Mouse (Mus musculus) thymus, adult 2 months (tissue): ENCODE measurements around the gene Olfr116. TPM values are rescaled to one million over a fixed set of nuclear protein-coding genes. Genes with fewer than 3 reads are reported as not detected.

Experiments
- DNase-seq: peaks from one replicate; pipeline ENCODE4 v3.0.0; 2021
- H3K27ac ChIP-seq: fragments of 200-500 bp; 2 replicates; pipeline ENCODE4 v1.5.1; 2012; ENCODE audit warnings: low read length, control low read depth; ENCODE audit not compliant: control insufficient read depth, insufficient read depth
- H3K27me3 ChIP-seq: fragments of 200-500 bp; 2 replicates; pipeline ENCODE4 v1.6.1; 2012; ENCODE audit warnings: mild to moderate bottlenecking, low read length, moderate library complexity, mixed read lengths; ENCODE audit not compliant: control insufficient read depth, insufficient read depth
- H3K36me3 ChIP-seq: fragments of 200-500 bp; 2 replicates; pipeline ENCODE4 v1.6.1; 2012; ENCODE audit warnings: mild to moderate bottlenecking, low read length, moderate library complexity; ENCODE audit not compliant: control insufficient read depth, insufficient read depth
- H3K4me1 ChIP-seq: fragments of 200-500 bp; replicated peaks from 2 replicates; pipeline ENCODE4 v1.6.1; 2012; ENCODE audit warnings: low read length; ENCODE audit not compliant: control insufficient read depth, insufficient read depth
- H3K4me3 ChIP-seq: fragments of 200-500 bp; 2 replicates; pipeline ENCODE4 v1.5.1; 2012; ENCODE audit warnings: mild to moderate bottlenecking, low read length, control low read depth, moderate library complexity; ENCODE audit not compliant: control insufficient read depth, insufficient read depth
- CTCF ChIP-seq: fragments of 200-500 bp; IDR thresholded peaks from 2 replicates; pipeline ENCODE4 v1.5.1; 2012; ENCODE audit warnings: mild to moderate bottlenecking, control low read depth, low read length, moderate library complexity, borderline replicate concordance; ENCODE audit not compliant: control insufficient read depth, poor library complexity, insufficient read depth; ENCODE audit errors: extremely low read depth
- POLR2A ChIP-seq: fragments of 200-500 bp; IDR thresholded peaks from 2 replicates; pipeline ENCODE4 v1.6.1; 2012; ENCODE audit warnings: mild to moderate bottlenecking, low read length, control low read depth, moderate library complexity; ENCODE audit not compliant: control insufficient read depth, poor library complexity, insufficient read depth; ENCODE audit errors: extremely low read depth
- WGBS: fragments of 180-500 bp; shearing (Covaris S2); methylation state at CpG from one replicate; pipeline ENCODE4 v1.1.7; 2018; 5-methylcytosine and 5-hydroxymethylcytosine counted together
- polyA plus RNA-seq: library from polyadenylated mRNA; depleted of rRNA; stranded (reverse); fragments of >200 nt; gene quantifications from 2 replicates; pipeline ENCODE4 v1.2.3, GENCODE M21; 2012; rRNA removed

Gene Olfr116
- polyA plus RNA-seq: not detected in 2 replicates

DNA sequence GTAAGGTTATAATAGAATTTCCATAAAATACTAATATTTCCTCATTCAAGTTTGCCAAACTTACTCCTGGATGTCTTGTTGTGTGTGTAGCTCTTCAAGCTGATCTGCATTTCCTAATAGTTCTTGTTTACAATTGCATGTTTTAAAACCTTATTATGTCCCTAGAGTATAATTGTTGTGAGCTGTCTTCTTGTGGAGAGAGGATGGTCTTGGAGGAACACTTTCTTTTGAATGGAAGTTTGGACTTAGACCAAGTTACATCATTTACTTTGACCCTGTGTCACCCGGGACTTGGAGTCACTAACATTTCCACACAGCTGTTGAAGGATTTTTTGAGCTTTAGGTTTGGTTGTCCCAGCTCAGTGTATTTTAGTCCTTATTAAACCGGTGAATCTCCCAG lies at the start of gene Olfr116, which contains the start of gene Olfr115:
TSS of gene Olfr116 (minus strand) at position 191 of the 400 bp plus-strand sequence.
TSS of gene Olfr115 (minus strand) at position 101 of the 400 bp plus-strand sequence.
- 87% methylated on average over 2 of the region's 2 CpGs for WGBS

DNA sequence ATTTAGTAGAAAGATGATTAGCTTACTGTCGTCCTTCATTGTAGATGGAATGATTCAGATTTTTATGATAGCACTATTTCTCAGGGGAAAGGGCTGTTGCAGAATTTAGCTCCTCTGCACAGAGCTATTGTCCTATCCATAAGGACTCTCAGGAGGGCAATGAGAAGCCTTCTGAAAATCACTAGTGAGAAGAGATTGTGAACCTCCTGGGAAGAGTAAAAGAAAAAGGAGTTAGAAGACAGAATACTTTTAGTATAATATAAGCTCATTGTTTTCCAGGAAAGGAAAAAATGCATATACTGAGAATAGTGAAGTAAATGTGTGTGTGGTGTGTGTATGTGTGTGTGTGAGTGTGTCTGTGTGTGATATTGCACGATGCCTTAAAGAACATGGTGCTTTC lies 39.7 kb upstream of the Olfr116 start, which contains the start of gene Olfr118:
TSS of gene Olfr118 (plus strand) at position 301 of the 400 bp plus-strand sequence.
- DNase-seq: no peak
- TF ChIP-seq CTCF (no peak), POLR2A (no peak)
- WGBS: 76% methylated on average over 2 of the region's 2 CpGs
- Histone ChIP-seq H3K27me3 (no peaks in the 10 kb centered on the region), H3K36me3 (no peaks in the 10 kb centered on the region), H3K4me1 (no peaks in the 10 kb centered on the region), H3K27ac (no peak within 1 kb of the TSS), H3K4me3 (no peak within 1 kb of the TSS)

More for the DNA sequence above, at the start of gene Olfr116, which contains the start of gene Olfr115:
- Histone ChIP-seq H3K4me1 (no peaks in the 10 kb centered on the region), H3K27ac (no peak within 1 kb of the TSS), H3K27me3 (no peaks in the 10 kb centered on the region), H3K4me3 (no peak within 1 kb of the TSS), H3K36me3 (no peaks in the 10 kb centered on the region)
- no peak for DNase-seq
- TF ChIP-seq CTCF (no peak), POLR2A (no peak)

DNA sequence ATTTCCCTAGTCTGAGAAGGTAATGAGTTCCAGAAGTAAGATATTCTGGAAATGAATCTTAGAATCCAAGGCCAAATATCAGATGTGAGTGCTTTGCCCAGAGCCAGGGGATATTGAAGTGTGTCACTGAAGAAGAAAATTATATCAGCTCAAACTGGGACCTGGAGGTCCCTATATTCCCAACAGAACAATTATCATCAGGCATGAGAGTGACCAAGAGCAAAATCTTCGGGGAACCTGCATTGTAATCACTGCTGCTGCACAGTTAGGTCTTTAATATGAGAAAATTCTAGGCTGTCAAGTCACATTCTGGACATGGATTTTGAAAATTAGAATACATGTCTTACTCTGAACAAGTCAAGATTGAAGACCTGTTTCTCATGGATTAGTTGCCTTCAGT lies 36.7 kb upstream of the Olfr116 start, which contains the start of gene Olfr117:
TSS of gene Olfr117 (minus strand) at position 101 of the 400 bp plus-strand sequence.
- TF ChIP-seq CTCF (no peak), POLR2A (no peak)
- no peak for DNase-seq
- H3K4me3 ChIP-seq: no peak within 1 kb of the TSS
- no peak within 1 kb of the TSS for H3K27ac ChIP-seq
- no peaks in the 10 kb centered on the region for H3K27me3 ChIP-seq
- 58% methylated on average over 1 of the region's 1 CpGs for WGBS
- H3K36me3 ChIP-seq: no peaks in the 10 kb centered on the region
- H3K4me1 ChIP-seq: no peaks in the 10 kb centered on the region

DNA sequence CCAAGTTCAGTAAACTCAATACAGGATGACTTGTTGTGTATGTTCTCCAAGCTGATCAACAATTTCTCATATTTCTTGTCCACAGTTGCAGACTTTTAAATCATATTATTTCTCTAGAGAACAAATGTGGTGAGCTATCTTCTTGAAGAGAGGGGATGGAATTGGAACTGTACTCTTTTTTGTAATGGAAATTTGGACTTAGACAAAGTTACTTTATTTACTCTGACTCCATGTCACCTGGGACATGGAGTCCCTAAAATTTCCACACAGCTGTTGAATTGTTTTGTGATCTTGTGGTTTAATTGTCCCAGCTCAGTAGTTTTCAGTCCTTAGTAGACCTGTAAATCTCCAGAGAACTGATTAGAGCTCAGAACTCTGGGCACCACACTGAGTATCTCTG lies 34.4 kb downstream of the Olfr116 start, which contains the start of gene Olfr114:
TSS of gene Olfr114 (minus strand) at position 101 of the 400 bp plus-strand sequence.
- no peak for DNase-seq
- no peak for TF ChIP-seq CTCF
- no peak within 1 kb of the TSS for H3K4me3 ChIP-seq

DNA sequence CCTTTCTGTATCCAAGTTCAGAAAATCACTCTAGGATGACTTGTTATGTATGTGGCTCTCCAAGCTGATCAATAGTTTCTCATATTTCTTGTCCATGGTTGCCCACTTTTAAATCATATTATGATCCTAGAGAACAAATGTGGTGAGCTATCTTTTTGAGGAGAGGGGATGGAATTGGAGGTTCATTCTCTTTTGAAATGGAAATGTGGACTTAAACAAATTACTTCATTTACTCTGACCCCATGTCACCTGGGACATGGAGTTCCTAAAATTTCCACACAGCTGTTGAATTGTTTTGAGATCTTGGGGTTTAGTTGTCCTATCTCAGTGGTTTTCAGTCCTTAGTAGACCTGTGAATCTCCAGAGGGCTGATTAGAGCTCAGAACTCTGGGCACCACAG lies 49.4 kb downstream of the Olfr116 start, which contains the start of gene Olfr113:
TSS of gene Olfr113 (minus strand) at position 101 of the 400 bp plus-strand sequence.
- H3K4me3 ChIP-seq: no peak within 1 kb of the TSS
- H3K27ac ChIP-seq: no peak within 1 kb of the TSS
- no peaks in the 10 kb centered on the region for H3K27me3 ChIP-seq
- no peaks in the 10 kb centered on the region for H3K36me3 ChIP-seq
- H3K4me1 ChIP-seq: no peaks in the 10 kb centered on the region
- TF ChIP-seq CTCF (no peak), POLR2A (no peak)
- no peak for DNase-seq

More for the DNA sequence above, 34.4 kb downstream of the Olfr116 start, which contains the start of gene Olfr114:
- Histone ChIP-seq H3K27ac (no peak within 1 kb of the TSS), H3K36me3 (no peaks in the 10 kb centered on the region), H3K27me3 (no peaks in the 10 kb centered on the region), H3K4me1 (no peaks in the 10 kb centered on the region)

Other genes starting within 250 kb of the Olfr116 start
- gene Olfr105-ps, start 248.2 kb downstream of the Olfr116 start, polyA plus RNA-seq: not detected in 2 replicates
- gene Olfr106-ps, start 236.8 kb downstream of the Olfr116 start, polyA plus RNA-seq: not detected in 2 replicates
- gene Olfr107, start 228.0 kb downstream of the Olfr116 start, polyA plus RNA-seq: not detected in 2 replicates
- not detected in 2 replicates for gene Olfr108, start 181.7 kb downstream of the Olfr116 start, polyA plus RNA-seq
- gene Olfr109, start 168.3 kb downstream of the Olfr116 start, polyA plus RNA-seq: not detected in 2 replicates
- 20.8 and 24.8 TPM in 2 replicates for gene H2-M2, start 143.6 kb downstream of the Olfr116 start, polyA plus RNA-seq
- 0.24 and 0.77 TPM in 2 replicates for gene Olfr110, start 134.7 kb downstream of the Olfr116 start, polyA plus RNA-seq
- gene Olfr111, start 119.2 kb downstream of the Olfr116 start, polyA plus RNA-seq: 2.5 and 3.4 TPM in 2 replicates
- gene Olfr112, start 57.7 kb downstream of the Olfr116 start, polyA plus RNA-seq: not detected in 2 replicates
- not detected in 2 replicates for gene Olfr113, start 49.5 kb downstream of the Olfr116 start, polyA plus RNA-seq
- not detected in 2 replicates for gene Olfr114, start 34.5 kb downstream of the Olfr116 start, polyA plus RNA-seq
- gene Olfr115, start 90 bp downstream of the Olfr116 start, polyA plus RNA-seq: not detected in 2 replicates
- gene Olfr117, start 36.6 kb upstream of the Olfr116 start, polyA plus RNA-seq: not detected in 2 replicates
- gene Olfr118, start 39.8 kb upstream of the Olfr116 start, polyA plus RNA-seq: not detected in 2 replicates
- not detected in 2 replicates for gene Olfr119, start 69.4 kb upstream of the Olfr116 start, polyA plus RNA-seq
- gene Olfr120, start 94.6 kb upstream of the Olfr116 start, polyA plus RNA-seq: not detected in 2 replicates
- gene Olfr121, start 121.7 kb upstream of the Olfr116 start, polyA plus RNA-seq: not detected in 2 replicates
- not detected in 2 replicates for gene Olfr122, start 141.4 kb upstream of the Olfr116 start, polyA plus RNA-seq
- not detected in 2 replicates for gene Olfr123, start 166.3 kb upstream of the Olfr116 start, polyA plus RNA-seq
- gene Olfr124, start 172.7 kb upstream of the Olfr116 start, polyA plus RNA-seq: not detected in 2 replicates
- gene Olfr125, start 205.8 kb upstream of the Olfr116 start, polyA plus RNA-seq: not detected in 2 replicates
- gene Olfr126, start 220.3 kb upstream of the Olfr116 start, polyA plus RNA-seq: not detected in 2 replicates